Mouse (Mus musculus): ENCODE data around the gene Mturn. TPM values are rescaled to one million over a fixed set of nuclear protein-coding genes. Genes with fewer than 3 reads are reported as not detected.

The Mturn gene
- 2.5 and 2.6 TPM in 2 replicates for polyA plus RNA-seq (2015; fragmentation: Nextera tagmentation; extraction: Ambion mirVana)

DNA sequence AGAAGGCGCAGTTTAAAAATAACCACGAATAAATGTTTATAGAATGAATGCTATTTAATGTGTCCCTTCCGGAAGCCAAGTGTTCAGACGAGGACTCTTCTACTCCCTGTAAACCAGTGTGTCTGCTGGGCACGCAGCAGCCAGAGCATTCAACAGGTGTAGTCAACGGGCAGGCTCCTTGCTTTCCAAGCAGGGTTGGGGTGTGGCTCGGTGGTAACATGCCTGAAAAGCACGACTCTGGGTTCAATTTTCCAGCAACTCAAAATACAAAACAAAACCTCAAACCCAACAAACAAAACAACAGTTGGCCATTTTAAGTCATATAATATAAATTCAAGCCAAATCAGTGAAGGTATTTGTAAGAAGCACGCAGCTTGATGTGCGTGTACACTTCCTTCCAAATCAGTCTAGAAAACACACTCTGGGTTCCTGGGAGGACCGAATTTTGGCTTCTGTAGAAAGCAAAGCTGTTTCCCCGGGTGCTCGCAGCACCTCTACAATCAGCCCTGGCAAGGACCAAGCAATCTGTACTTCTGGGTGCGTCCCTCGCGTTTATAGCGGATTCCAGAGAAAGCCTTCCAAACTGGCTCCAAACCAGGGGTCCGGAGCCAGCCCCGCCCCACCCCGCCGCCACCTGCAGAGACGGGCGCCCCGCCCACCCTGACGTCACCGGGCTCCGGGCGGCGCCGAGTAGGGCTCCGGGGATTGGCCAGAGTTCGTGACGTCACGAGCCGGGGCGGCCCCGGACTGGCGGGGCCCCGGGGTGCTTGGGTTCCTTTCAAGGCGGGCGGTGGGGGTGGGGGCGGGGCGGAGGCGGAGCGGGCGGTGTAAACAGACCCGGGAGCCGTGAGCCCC lies at the start of gene Mturn:
Mturn (plus strand) TSS at position 734 of the 855 bp plus-strand sequence.
- peaks cover 21% of the 10 kb centered on the region for H3K27me3 ChIP-seq (ENCODE audit: control insufficient read depth, insufficient read depth, low read depth, low read length)
- peaks cover 18% of the 10 kb centered on the region for H3K4me1 ChIP-seq (ENCODE audit: control insufficient read depth, low read depth, low read length)
- peak within 1 kb of the TSS; percentile 70 for H3K27ac ChIP-seq (ENCODE audit: low read length)
- no peaks in the 10 kb centered on the region for H3K9me3 ChIP-seq (replicated peaks; ENCODE audit: control insufficient read depth, low read length)
- no peaks in the 10 kb centered on the region for H3K36me3 ChIP-seq (ENCODE audit: control insufficient read depth, insufficient read depth)
- ATAC-seq (ENCODE audit: low read depth), result peak; percentile 98
- peak within 1 kb of the TSS; percentile 98 for H3K4me2 ChIP-seq (ENCODE audit: low read depth, low read length)
- peak within 1 kb of the TSS; percentile 83 for H3K4me3 ChIP-seq (ENCODE audit: low read depth, low read length)
- H3K9ac ChIP-seq (ENCODE audit: low read depth, low read length), result peak within 1 kb of the TSS; percentile 73
- WGBS (ENCODE audit: insufficient replicate concordance), result 4% methylated on average over 48 of the region's 48 CpGs

DNA sequence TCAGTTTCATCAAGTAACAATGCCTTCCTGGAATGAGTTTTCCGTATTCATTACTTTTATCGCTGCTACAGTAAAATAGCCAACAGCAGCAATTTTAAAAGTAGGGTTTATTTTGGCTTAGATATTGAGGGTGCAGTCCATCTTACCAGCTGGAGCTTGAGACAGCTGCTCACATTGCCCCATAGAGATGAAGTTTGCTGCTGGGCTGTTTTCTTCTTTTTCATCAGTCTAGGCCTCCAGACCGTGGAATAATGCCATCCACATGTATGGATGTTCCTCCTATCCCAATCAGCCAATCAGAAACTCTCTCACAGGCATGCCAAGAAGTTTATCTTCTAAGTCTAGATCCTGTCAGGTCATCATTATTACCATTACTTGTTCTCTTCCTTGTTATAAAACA lies 41.5 kb upstream of the Mturn start:
- Histone ChIP-seq H3K27me3 (ENCODE audit: control insufficient read depth, insufficient read depth, low read depth, low read length) (no peaks in the 10 kb centered on the region), H3K9ac (ENCODE audit: low read depth, low read length) (no peak overlapping the region), H3K4me3 (ENCODE audit: low read depth, low read length) (no peak overlapping the region), H3K36me3 (ENCODE audit: control insufficient read depth, insufficient read depth) (no peaks in the 10 kb centered on the region), H3K27ac (ENCODE audit: low read length) (no peak overlapping the region), H3K9me3 (replicated peaks; ENCODE audit: control insufficient read depth, low read length) (no peaks in the 10 kb centered on the region), H3K4me1 (ENCODE audit: control insufficient read depth, low read depth, low read length) (no peaks in the 10 kb centered on the region), H3K4me2 (ENCODE audit: low read depth, low read length) (no peak overlapping the region)
- ATAC-seq (ENCODE audit: low read depth), result no peak
- WGBS (ENCODE audit: insufficient replicate concordance), result 73% methylated on average over 3 of the region's 3 CpGs

DNA sequence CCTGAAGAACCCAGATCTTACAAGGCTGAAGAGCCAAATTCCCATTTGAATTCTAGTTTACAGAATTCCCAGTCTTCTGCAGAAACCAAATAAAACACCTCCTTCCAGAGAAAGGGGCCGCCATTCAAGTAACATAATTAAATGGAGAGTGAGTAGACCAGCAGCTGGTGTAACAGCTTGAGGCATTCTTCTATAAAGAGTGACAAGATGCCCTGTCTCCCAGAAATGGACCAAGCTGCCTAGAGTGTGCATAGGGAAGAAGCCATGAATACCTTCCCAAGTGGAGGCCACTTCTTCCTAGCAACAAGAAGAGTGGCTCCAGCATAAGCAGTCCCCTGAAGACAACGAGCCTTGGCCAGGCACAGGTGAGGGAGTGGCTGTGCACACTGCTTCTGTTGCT lies 39.5 kb upstream of the Mturn start:
- Histone ChIP-seq H3K9ac (ENCODE audit: low read depth, low read length) (no peak overlapping the region), H3K27ac (ENCODE audit: low read length) (no peak overlapping the region), H3K4me1 (ENCODE audit: control insufficient read depth, low read depth, low read length) (no peaks in the 10 kb centered on the region), H3K4me2 (ENCODE audit: low read depth, low read length) (no peak overlapping the region), H3K4me3 (ENCODE audit: low read depth, low read length) (no peak overlapping the region), H3K27me3 (ENCODE audit: control insufficient read depth, insufficient read depth, low read depth, low read length) (no peaks in the 10 kb centered on the region), H3K36me3 (ENCODE audit: control insufficient read depth, insufficient read depth) (no peaks in the 10 kb centered on the region), H3K9me3 (replicated peaks; ENCODE audit: control insufficient read depth, low read length) (no peaks in the 10 kb centered on the region)
- 62% methylated on average over 2 of the region's 2 CpGs for WGBS (ENCODE audit: insufficient replicate concordance)
- ATAC-seq (ENCODE audit: low read depth), result no peak

- WGBS (ENCODE audit: insufficient replicate concordance), result 40% methylated on average over 4 of the region's 4 CpGs
- no peak overlapping the region for H3K4me3 ChIP-seq (ENCODE audit: low read depth, low read length)
- no peak for ATAC-seq (ENCODE audit: low read depth)
- no peak overlapping the region for H3K27ac ChIP-seq (ENCODE audit: low read length)
- H3K9ac ChIP-seq (ENCODE audit: low read depth, low read length), result no peak overlapping the region
- no peaks in the 10 kb centered on the region for H3K9me3 ChIP-seq (replicated peaks; ENCODE audit: control insufficient read depth, low read length)
- H3K4me1 ChIP-seq (ENCODE audit: control insufficient read depth, low read depth, low read length), result no peaks in the 10 kb centered on the region
- no peaks in the 10 kb centered on the region for H3K36me3 ChIP-seq (ENCODE audit: control insufficient read depth, insufficient read depth)
- no peaks in the 10 kb centered on the region for H3K27me3 ChIP-seq (ENCODE audit: control insufficient read depth, insufficient read depth, low read depth, low read length)
- H3K4me2 ChIP-seq (ENCODE audit: low read depth, low read length), result no peak overlapping the region
Measured at GRCm38 (mm10) chr6:54643181-54643580, 38.2 kb upstream of the Mturn start.

GRCm38 (mm10) chr6:54655471-54656095 lies 25.8 kb upstream of the Mturn start:
- Histone ChIP-seq H3K4me1 (ENCODE audit: control insufficient read depth, low read depth, low read length) (no peaks in the 10 kb centered on the region), H3K27ac (ENCODE audit: low read length) (no peak overlapping the region), H3K9ac (ENCODE audit: low read depth, low read length) (no peak overlapping the region), H3K4me3 (ENCODE audit: low read depth, low read length) (no peak overlapping the region), H3K4me2 (ENCODE audit: low read depth, low read length) (no peak overlapping the region), H3K27me3 (ENCODE audit: control insufficient read depth, insufficient read depth, low read depth, low read length) (no peaks in the 10 kb centered on the region), H3K9me3 (replicated peaks; ENCODE audit: control insufficient read depth, low read length) (no peaks in the 10 kb centered on the region), H3K36me3 (ENCODE audit: control insufficient read depth, insufficient read depth) (no peaks in the 10 kb centered on the region)
- ATAC-seq (ENCODE audit: low read depth), result no peak
- 53% methylated on average over 11 of the region's 11 CpGs for WGBS (ENCODE audit: insufficient replicate concordance)

DNA sequence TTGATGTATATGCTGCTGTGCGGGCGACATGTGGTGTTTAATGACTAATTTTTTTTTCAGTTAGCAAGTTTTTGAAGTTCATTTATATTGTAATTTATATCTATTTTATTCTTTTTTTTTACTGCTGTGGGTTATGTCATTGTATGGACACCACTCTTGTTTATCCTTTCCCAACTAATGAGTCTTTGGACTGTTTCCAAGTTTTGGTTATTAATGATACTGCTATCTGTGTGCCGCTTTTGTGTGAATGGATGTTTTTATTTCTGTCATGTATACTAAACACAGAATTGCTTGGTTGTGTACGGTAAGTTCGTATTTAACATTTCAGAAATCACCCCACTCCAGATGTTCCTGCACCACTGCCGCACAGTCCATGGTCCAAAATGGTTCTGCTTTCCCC lies 23.6 kb upstream of the Mturn start:
- Histone ChIP-seq H3K27ac (ENCODE audit: low read length) (no peak overlapping the region), H3K9ac (ENCODE audit: low read depth, low read length) (no peak overlapping the region), H3K9me3 (replicated peaks; ENCODE audit: control insufficient read depth, low read length) (no peaks in the 10 kb centered on the region), H3K4me3 (ENCODE audit: low read depth, low read length) (no peak overlapping the region), H3K36me3 (ENCODE audit: control insufficient read depth, insufficient read depth) (no peaks in the 10 kb centered on the region), H3K4me2 (ENCODE audit: low read depth, low read length) (no peak overlapping the region), H3K4me1 (ENCODE audit: control insufficient read depth, low read depth, low read length) (no peaks in the 10 kb centered on the region), H3K27me3 (ENCODE audit: control insufficient read depth, insufficient read depth, low read depth, low read length) (no peaks in the 10 kb centered on the region)
- no peak for ATAC-seq (ENCODE audit: low read depth)
- WGBS (ENCODE audit: insufficient replicate concordance), result 79% methylated on average over 6 of the region's 6 CpGs

- H3K4me2 ChIP-seq (ENCODE audit: low read depth, low read length), result no peak overlapping the region
- H3K27me3 ChIP-seq (ENCODE audit: control insufficient read depth, insufficient read depth, low read depth, low read length), result no peaks in the 10 kb centered on the region
- no peak overlapping the region for H3K9ac ChIP-seq (ENCODE audit: low read depth, low read length)
- no peak for ATAC-seq (ENCODE audit: low read depth)
- H3K4me1 ChIP-seq (ENCODE audit: control insufficient read depth, low read depth, low read length), result no peaks in the 10 kb centered on the region
- H3K4me3 ChIP-seq (ENCODE audit: low read depth, low read length), result no peak overlapping the region
- H3K27ac ChIP-seq (ENCODE audit: low read length), result no peak overlapping the region
- 72% methylated on average over 6 of the region's 6 CpGs for whole genome bisulfite sequencing (ENCODE audit: insufficient replicate concordance)
- no peaks in the 10 kb centered on the region for H3K9me3 ChIP-seq (replicated peaks; ENCODE audit: control insufficient read depth, low read length)
- no peaks in the 10 kb centered on the region for H3K36me3 ChIP-seq (ENCODE audit: control insufficient read depth, insufficient read depth)
Measured at GRCm38 (mm10) chr6:54669868-54670267, 11.6 kb upstream of the Mturn start.

DNA sequence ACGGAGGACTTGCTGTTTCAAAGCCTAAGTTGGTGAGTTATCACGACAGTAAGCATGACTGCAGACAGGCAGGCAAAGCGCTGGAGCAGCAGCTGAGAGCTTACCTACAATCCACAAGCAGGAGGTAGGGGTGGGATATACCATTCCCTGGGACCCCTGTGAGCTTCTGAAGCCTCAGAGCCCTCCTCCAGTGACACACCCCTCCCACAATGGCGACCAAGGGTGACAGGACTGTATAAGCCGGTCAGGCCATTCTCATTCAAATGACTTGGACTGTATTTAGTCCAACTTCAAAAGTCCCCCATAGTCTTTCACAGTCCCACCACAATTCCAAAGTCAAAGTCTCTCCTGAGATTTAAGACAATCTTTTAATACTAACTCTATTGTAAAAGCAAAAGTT lies 8.5 kb upstream of the Mturn start:
- H3K27ac ChIP-seq (ENCODE audit: low read length), result no peak overlapping the region

GRCm38 (mm10) chr6:54679686-54680085 lies 1.7 kb upstream of the Mturn start:
- Histone ChIP-seq H3K4me3 (ENCODE audit: low read depth, low read length) (no peak overlapping the region), H3K27ac (ENCODE audit: low read length) (no peak overlapping the region), H3K36me3 (ENCODE audit: control insufficient read depth, insufficient read depth) (no peaks in the 10 kb centered on the region), H3K9me3 (replicated peaks; ENCODE audit: control insufficient read depth, low read length) (no peaks in the 10 kb centered on the region), H3K4me1 (ENCODE audit: control insufficient read depth, low read depth, low read length) (peaks cover 16% of the 10 kb centered on the region), H3K4me2 (ENCODE audit: low read depth, low read length) (no peak overlapping the region), H3K9ac (ENCODE audit: low read depth, low read length) (no peak overlapping the region), H3K27me3 (ENCODE audit: control insufficient read depth, insufficient read depth, low read depth, low read length) (peaks cover 21% of the 10 kb centered on the region)
- peak; percentile 14; the same call in 1 of the 2 replicates for ATAC-seq (ENCODE audit: low read depth)
- 30% methylated on average over 5 of the region's 5 CpGs for WGBS (ENCODE audit: insufficient replicate concordance)

More for the DNA sequence above, 8.5 kb upstream of the Mturn start:
- Histone ChIP-seq H3K4me3 (ENCODE audit: low read depth, low read length) (no peak overlapping the region), H3K9me3 (replicated peaks; ENCODE audit: control insufficient read depth, low read length) (no peaks in the 10 kb centered on the region), H3K27me3 (ENCODE audit: control insufficient read depth, insufficient read depth, low read depth, low read length) (no peaks in the 10 kb centered on the region), H3K4me2 (ENCODE audit: low read depth, low read length) (no peak overlapping the region), H3K4me1 (ENCODE audit: control insufficient read depth, low read depth, low read length) (no peaks in the 10 kb centered on the region), H3K36me3 (ENCODE audit: control insufficient read depth, insufficient read depth) (no peaks in the 10 kb centered on the region), H3K9ac (ENCODE audit: low read depth, low read length) (no peak overlapping the region)
- no peak for ATAC-seq (ENCODE audit: low read depth)
- 58% methylated on average over 5 of the region's 5 CpGs for WGBS (ENCODE audit: insufficient replicate concordance)
